Mouse (Mus musculus) limb, embryonic 15.5 days (tissue): ENCODE results near the gene Wbp2. TPM values are rescaled to one million over a fixed set of nuclear protein-coding genes. Genes with fewer than 3 reads are reported as not detected.
"Not testable (repeated sequence)": the region's sequence is repeated elsewhere in the genome, so short reads cannot be mapped to it uniquely, and the experiment has no call there.

ENCODE experiments used
- ATAC-seq: fragments of 200-750 bp; cut with Nextera tagmentation; 2 replicates; pipeline ENCODE4 v1.8.0; 2017; ENCODE audit warnings: low read depth, moderate TSS enrichment; ENCODE audit not compliant: insufficient number of reproducible peaks, low FRiP score, low TSS enrichment
- H3K27ac ChIP-seq: fragments of 300-500 bp; sonication (generic); 2 replicates; pipeline ENCODE4 v1.5.1; 2015; ENCODE audit warnings: moderate library complexity, mild to moderate bottlenecking, inconsistent platforms
- H3K27me3 ChIP-seq: fragments of 300-500 bp; sonication (generic); 2 replicates; pipeline ENCODE4 v1.6.1; 2015; ENCODE audit warnings: inconsistent platforms
- H3K36me3 ChIP-seq: fragments of 300-500 bp; sonication (generic); 2 replicates; pipeline ENCODE4 v1.6.1; 2015; ENCODE audit warnings: inconsistent platforms
- H3K4me1 ChIP-seq: fragments of 300-500 bp; sonication (generic); 2 replicates; pipeline ENCODE4 v1.6.1; 2015; ENCODE audit warnings: inconsistent platforms
- H3K4me2 ChIP-seq: fragments of 300-500 bp; sonication (generic); 2 replicates; pipeline ENCODE4 v1.6.1; 2015; ENCODE audit warnings: mild to moderate bottlenecking, inconsistent platforms
- H3K4me3 ChIP-seq: fragments of 300-500 bp; sonication (generic); 2 replicates; pipeline ENCODE4 v1.5.1; 2015; ENCODE audit warnings: mild to moderate bottlenecking, inconsistent platforms
- H3K9ac ChIP-seq: fragments of 300-500 bp; sonication (generic); 2 replicates; pipeline ENCODE4 v1.6.1; 2015; ENCODE audit warnings: inconsistent platforms
- H3K9me3 ChIP-seq: fragments of 300-500 bp; sonication (generic); 2 replicates; pipeline ENCODE4 v1.6.1; 2016; ENCODE audit warnings: inconsistent platforms
- WGBS: fragments of 180-500 bp; shearing (Covaris S2); methylation state at CpG from one replicate; pipeline ENCODE4 v1.1.7; 2015; 5-methylcytosine and 5-hydroxymethylcytosine counted together
- polyA plus RNA-seq: library from polyadenylated mRNA; unstranded; fragments of >200 nt; fragmentation: Nextera tagmentation; extraction: Ambion mirVana; gene quantifications from 2 replicates; pipeline ENCODE4 v1.2.1, GENCODE M21; 2015

Gene Wbp2
- polyA plus RNA-seq, 1 experiment from 2014 or later = 61.6 TPM

- Histone ChIP-seq H3K4me3 (no peak overlapping the region), H3K9ac (no peak overlapping the region), H3K4me2 (no peak overlapping the region), H3K36me3 (no peaks in the 10 kb centered on the region), H3K27me3 (no peaks in the 10 kb centered on the region), H3K27ac (peak overlapping the region; percentile 61; the same call in 1 of the 2 replicates), H3K4me1 (peaks cover 38% of the 10 kb centered on the region), H3K9me3 (no peaks in the 10 kb centered on the region)
- no peak for ATAC-seq
- 68% methylated on average over 14 of the region's 14 CpGs for WGBS
Observed at GRCm38 (mm10) chr11:116098711-116099460, 12.1 kb upstream of the Wbp2 start.

DNA sequence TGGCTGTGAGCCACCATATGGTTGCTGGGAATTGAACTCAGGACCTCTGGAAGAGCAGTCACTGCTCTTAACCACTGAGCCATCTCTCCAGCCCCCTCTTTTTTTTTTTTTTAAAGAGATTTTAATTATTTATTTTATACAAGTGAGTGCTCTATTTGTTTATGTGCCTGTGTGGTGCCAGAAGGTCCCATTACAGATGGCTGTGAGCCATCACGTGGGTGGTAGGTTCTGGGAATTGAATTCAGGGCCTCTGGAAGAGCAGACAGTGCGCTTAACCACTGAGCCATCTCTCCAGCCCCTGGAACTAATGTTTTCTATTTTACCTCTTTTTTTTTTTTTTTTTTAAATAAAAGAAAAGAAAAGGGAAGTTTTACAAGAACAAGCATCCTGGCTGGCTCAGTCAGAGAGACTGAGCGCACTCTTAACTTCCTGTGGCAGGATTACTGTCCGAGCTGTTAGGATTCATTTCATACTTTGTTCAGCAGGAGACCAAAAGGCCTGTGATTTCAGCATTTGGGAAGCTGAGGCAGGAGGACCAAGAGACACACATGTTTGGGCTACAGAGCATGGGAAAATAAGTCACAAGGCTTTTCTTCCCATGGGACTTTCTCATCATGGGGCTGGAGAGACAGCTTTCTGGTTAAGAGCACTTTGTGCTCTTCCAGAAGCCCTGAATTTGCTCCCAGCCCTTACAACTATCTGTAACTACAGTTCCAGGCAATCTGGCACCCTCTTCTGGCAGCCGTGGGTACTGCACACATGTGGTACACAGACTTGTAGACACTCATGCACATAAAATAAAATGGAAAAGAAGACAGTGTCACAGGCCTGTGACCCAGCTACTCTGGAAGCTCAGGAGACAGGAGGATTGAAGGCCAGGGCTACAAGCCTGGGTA lies 9.7 kb upstream of the Wbp2 start:
- 92% methylated on average over 5 of the region's 5 CpGs for WGBS
- H3K36me3 ChIP-seq = no peaks in the 10 kb centered on the region
- no peak for ATAC-seq

GRCm38 (mm10) chr11:116095573-116095972 lies 8.8 kb upstream of the Wbp2 start:
- Histone ChIP-seq H3K9me3 (no peaks in the 10 kb centered on the region), H3K4me2 (no peak overlapping the region), H3K4me3 (no peak overlapping the region), H3K27me3 (no peaks in the 10 kb centered on the region), H3K36me3 (no peaks in the 10 kb centered on the region), H3K27ac (no peak overlapping the region), H3K4me1 (peaks cover 12% of the 10 kb centered on the region), H3K9ac (no peak overlapping the region)
- ATAC-seq = no peak
- 71% methylated on average over 3 of the region's 3 CpGs for WGBS

More for the DNA sequence above, 9.7 kb upstream of the Wbp2 start:
- H3K27ac ChIP-seq = no peak overlapping the region
- H3K4me2 ChIP-seq = no peak overlapping the region
- H3K4me3 ChIP-seq = no peak overlapping the region
- no peak overlapping the region for H3K9ac ChIP-seq
- no peaks in the 10 kb centered on the region for H3K9me3 ChIP-seq
- H3K27me3 ChIP-seq = no peaks in the 10 kb centered on the region
- peaks cover 16% of the 10 kb centered on the region for H3K4me1 ChIP-seq

GRCm38 (mm10) chr11:116093771-116094565 lies 7.2 kb upstream of the Wbp2 start:
- 60% methylated on average over 16 of the region's 16 CpGs for WGBS
- Histone ChIP-seq H3K36me3 (no peaks in the 10 kb centered on the region), H3K4me2 (no peak overlapping the region), H3K27me3 (no peaks in the 10 kb centered on the region), H3K9me3 (no peaks in the 10 kb centered on the region), H3K9ac (no peak overlapping the region), H3K4me3 (no peak overlapping the region), H3K27ac (peak overlapping the region; percentile 0; the same call in 1 of the 2 replicates), H3K4me1 (peaks cover 2% of the 10 kb centered on the region)
- ATAC-seq = no peak; the same call in 1 of the 2 replicates

DNA sequence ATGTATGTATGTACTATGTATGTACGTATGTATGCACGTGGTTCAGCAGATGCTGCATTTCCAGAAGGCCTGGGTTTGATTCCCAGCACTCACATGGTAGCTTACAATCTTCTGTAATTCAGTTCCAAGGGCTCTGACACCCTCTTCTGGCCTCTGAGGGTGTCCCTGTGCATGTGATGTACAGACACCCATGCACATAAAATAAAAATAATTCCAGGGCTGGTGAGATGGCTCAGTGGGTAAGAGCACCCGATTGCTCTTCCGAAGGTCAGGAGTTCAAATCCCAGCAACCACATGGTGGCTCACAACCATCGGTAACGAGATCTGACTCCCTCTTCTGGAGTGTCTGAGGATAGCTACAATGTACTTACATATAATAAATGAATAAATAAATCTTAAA lies 6.2 kb upstream of the Wbp2 start:
- H3K4me1 ChIP-seq, H3K36me3 ChIP-seq: not testable (repeated sequence)
- WGBS = 91% methylated on average over 6 of the region's 6 CpGs

DNA sequence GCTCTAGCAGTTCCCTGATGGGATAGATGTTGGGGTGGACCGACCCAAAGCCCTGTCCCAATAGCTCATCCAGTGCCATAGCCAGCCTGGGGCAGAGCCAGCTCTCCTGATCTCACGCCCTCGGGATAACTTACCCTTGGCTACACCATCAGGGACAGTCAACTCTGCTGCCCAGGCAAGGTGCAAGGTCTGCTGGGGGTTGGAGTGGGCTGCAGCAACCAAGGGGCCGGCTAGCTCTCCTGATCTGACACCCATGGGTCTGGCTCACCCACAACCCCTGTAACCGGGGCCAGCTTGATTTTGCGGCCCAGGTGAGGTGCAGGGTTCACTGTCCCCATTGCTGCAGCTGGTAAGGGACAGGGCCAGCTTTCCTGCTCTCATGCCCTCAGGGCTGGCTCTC lies 4.8 kb upstream of the Wbp2 start:
- no peaks in the 10 kb centered on the region for H3K9me3 ChIP-seq
- no peaks in the 10 kb centered on the region for H3K36me3 ChIP-seq
- ATAC-seq = no peak

More for the DNA sequence above, 6.2 kb upstream of the Wbp2 start:
- ATAC-seq, H3K4me3 ChIP-seq, H3K27me3 ChIP-seq, H3K4me2 ChIP-seq, H3K9ac ChIP-seq, H3K9me3 ChIP-seq, H3K27ac ChIP-seq: not testable (repeated sequence)

DNA sequence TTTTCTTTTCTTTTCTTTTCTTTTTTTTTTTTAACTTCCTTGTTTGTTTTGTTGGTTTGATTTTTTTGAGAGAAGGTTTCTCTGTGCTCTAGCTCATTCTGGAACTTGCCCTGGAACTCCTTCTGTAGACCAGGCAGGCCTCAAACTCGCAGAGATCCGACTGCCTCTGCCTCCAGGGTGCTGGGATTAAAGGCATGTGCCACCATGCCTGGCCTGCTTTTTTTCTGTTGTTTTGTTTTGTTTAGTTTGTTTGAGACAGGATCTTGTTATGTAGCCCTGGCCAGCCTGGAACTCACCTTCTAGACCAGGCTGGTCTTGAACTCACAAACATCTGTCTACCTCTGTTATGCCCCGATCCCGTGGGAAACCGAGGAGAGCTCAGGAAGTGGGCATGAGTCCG lies 2.8 kb upstream of the Wbp2 start:
- ATAC-seq = no peak
- Histone ChIP-seq H3K9ac (no peak overlapping the region), H3K36me3 (no peaks in the 10 kb centered on the region), H3K4me3 (no peak overlapping the region), H3K9me3 (no peaks in the 10 kb centered on the region), H3K4me1 (peaks cover 18% of the 10 kb centered on the region), H3K4me2 (no peak overlapping the region), H3K27me3 (no peaks in the 10 kb centered on the region), H3K27ac (no peak overlapping the region)
- 87% methylated on average over 6 of the region's 6 CpGs for WGBS

More for the DNA sequence above, 4.8 kb upstream of the Wbp2 start:
- H3K27ac ChIP-seq = no peak overlapping the region
- H3K4me2 ChIP-seq = no peak overlapping the region
- no peak overlapping the region for H3K9ac ChIP-seq
- H3K4me3 ChIP-seq = no peak overlapping the region
- H3K27me3 ChIP-seq = no peaks in the 10 kb centered on the region
- 88% methylated on average over 6 of the region's 6 CpGs for WGBS
- peaks cover 9% of the 10 kb centered on the region for H3K4me1 ChIP-seq

DNA sequence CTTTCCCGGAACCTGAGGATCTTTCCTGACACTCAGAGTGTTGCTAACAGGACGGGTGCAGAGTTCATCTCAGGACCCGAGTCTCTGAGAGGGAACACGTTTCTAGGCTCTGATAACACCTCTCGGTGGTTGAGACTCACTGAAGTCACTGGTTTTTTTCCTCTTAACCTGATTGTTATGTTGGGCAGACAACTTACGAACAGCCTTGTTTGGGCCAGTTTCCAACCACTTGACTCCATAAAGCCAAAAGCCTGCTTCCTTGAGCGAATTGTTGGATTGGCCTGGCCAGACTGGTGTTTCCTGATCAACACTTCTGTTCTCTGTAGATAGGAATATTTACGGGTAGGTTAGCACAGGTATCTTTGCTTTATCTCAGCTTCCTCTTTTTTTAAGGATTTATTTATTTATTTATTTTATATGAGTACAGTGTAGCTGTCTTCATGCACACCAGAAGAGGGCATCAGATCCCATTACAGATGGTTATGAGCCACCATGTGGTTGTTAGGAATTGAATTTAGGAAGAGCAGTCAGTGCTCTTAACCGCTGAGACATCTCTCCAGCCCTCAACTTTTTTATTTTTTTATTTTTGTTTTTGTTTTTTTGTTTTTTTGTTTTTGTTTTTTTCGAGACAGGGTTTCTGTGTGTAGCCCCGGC lies 2.1 kb upstream of the Wbp2 start:
- Histone ChIP-seq H3K4me1 (peaks cover 23% of the 10 kb centered on the region), H3K4me3 (no peak overlapping the region), H3K36me3 (peaks cover 4% of the 10 kb centered on the region), H3K9ac (no peak overlapping the region), H3K27ac (no peak overlapping the region), H3K4me2 (no peak overlapping the region), H3K9me3 (no peaks in the 10 kb centered on the region), H3K27me3 (no peaks in the 10 kb centered on the region)
- WGBS = 82% methylated on average over 11 of the region's 11 CpGs
- no peak for ATAC-seq

DNA sequence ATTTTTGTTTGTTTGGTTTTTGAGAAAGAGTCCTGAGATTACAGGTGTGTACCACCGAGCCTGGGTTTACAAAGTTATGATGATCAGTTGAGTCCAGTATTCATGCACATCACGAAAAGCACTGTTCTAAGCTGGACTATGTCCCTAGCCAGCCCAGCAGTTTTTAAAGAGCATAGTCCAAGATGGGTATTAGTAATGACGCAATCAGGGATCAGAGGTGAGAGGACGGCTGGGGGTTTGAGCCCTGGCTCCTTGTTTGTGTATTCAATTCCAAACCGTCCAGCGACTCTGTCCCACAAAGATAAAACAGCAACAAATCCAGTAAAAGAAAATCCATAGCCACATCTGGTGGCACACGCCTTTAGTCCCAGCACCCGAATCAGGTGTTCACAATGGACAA lies 1.4 kb upstream of the Wbp2 start:
- peaks cover 10% of the 10 kb centered on the region for H3K36me3 ChIP-seq
- H3K4me1 ChIP-seq = peaks cover 24% of the 10 kb centered on the region
- no peak overlapping the region for H3K9ac ChIP-seq
- no peak for ATAC-seq
- H3K9me3 ChIP-seq = no peaks in the 10 kb centered on the region
- WGBS = 76% methylated on average over 8 of the region's 8 CpGs
- H3K27me3 ChIP-seq = no peaks in the 10 kb centered on the region
- H3K4me2 ChIP-seq = peak overlapping the region; percentile 57; the same call in 1 of the 2 replicates
- H3K27ac ChIP-seq = no peak overlapping the region
- H3K4me3 ChIP-seq = no peak overlapping the region

DNA sequence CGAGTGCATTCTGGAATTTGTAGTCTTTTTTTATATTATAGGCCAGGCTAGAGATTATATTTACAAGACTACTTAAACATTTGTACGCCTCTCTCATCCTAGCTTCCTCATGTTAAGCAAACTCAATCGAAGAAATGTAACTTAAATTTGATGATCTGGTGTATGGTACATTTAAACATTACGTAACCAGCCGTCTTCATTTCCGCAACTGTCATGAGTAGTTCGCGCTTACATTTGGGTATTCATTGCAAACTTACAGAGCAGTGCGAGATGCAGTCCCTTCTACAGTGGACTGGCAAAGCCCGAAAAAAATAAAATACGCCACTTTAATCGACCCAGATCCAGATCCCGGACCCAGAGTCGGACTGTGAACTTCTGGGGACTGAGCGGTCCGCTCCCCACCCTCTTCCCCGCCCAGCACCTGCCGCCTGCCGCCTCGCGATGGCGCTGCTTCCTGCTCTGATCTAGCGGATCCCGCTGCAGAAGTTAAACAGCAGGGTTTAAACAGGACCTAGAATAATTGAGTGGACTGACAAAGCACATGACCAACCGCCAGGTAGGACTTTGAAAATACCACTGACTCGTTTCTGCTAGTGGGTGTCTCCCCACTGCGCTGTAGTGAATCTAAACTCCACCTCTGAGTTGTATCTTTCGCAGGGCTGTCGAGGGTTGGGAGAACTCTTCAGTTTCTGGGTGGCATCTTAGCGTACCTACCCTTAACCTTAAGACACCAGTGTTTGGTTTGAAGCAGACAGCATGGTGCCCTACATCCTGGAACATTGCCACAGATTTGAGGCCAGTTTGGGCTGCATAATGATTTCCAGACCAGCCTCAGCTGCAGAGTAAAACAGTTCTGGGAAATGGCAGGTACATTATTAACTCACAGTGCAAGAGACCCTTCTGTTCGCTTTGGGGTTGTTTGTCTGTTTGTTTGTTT lies 667 bp upstream of the Wbp2 start:
- no peaks in the 10 kb centered on the region for H3K27me3 ChIP-seq
- WGBS = 1% methylated on average over 31 of the region's 31 CpGs
- peak overlapping the region; percentile 37 for H3K9ac ChIP-seq
- no peaks in the 10 kb centered on the region for H3K9me3 ChIP-seq
- peak overlapping the region; percentile 52 for H3K4me3 ChIP-seq
- ATAC-seq = peak; percentile 68
- H3K36me3 ChIP-seq = peaks cover 15% of the 10 kb centered on the region
- peak overlapping the region; percentile 78 for H3K27ac ChIP-seq
- peaks cover 24% of the 10 kb centered on the region for H3K4me1 ChIP-seq
- peak overlapping the region; percentile 57 for H3K4me2 ChIP-seq
